Mouse (Mus musculus): ENCODE results near the gene Lrrc58. TPM values are rescaled to one million over a fixed set of nuclear protein-coding genes. Genes with fewer than 3 reads are reported as not detected.
A peak's percentile ranks its signal among the peaks of the same experiment; 100 is the strongest.

Lrrc58 gene
- polyA plus RNA-seq, 1 experiment from 2014 or later: 67.8 TPM

GRCm38 (mm10) chr16:37854593-37854992, 13.6 kb upstream of the Lrrc58 start:
- WGBS: 77% methylated on average over 5 of the region's 5 CpGs
- no peak for DNase-seq (ENCODE audit: low spot score)
- no peak overlapping the region for H3K4me3 ChIP-seq
- H3K4me1 ChIP-seq: peaks cover 13% of the 10 kb centered on the region
- H3K9me3 ChIP-seq (replicated peaks): no peaks in the 10 kb centered on the region
- no peaks in the 10 kb centered on the region for H3K27me3 ChIP-seq (ENCODE audit: low read depth, poor library complexity, severe bottlenecking)
- no peaks in the 10 kb centered on the region for H3K36me3 ChIP-seq
- no peak overlapping the region for H3K27ac ChIP-seq

GRCm38 (mm10) chr16:37855583-37855982, 12.6 kb upstream of the Lrrc58 start:
- DNase-seq (ENCODE audit: low spot score): no peak
- Histone ChIP-seq H3K27ac (no peak overlapping the region), H3K36me3 (no peaks in the 10 kb centered on the region), H3K9me3 (replicated peaks) (no peaks in the 10 kb centered on the region), H3K4me1 (peaks cover 13% of the 10 kb centered on the region), H3K4me3 (no peak overlapping the region), H3K27me3 (ENCODE audit: low read depth, poor library complexity, severe bottlenecking) (no peaks in the 10 kb centered on the region)
- WGBS: 73% methylated on average over 8 of the region's 8 CpGs

GRCm38 (mm10) chr16:37856327-37856726, 11.9 kb upstream of the Lrrc58 start:
- no peak overlapping the region for H3K27ac ChIP-seq
- peaks cover 9% of the 10 kb centered on the region for H3K4me1 ChIP-seq
- H3K4me3 ChIP-seq: no peak overlapping the region
- 66% methylated on average over 3 of the region's 3 CpGs for WGBS
- DNase-seq (ENCODE audit: low spot score): no peak
- no peaks in the 10 kb centered on the region for H3K36me3 ChIP-seq
- no peaks in the 10 kb centered on the region for H3K27me3 ChIP-seq (ENCODE audit: low read depth, poor library complexity, severe bottlenecking)
- no peaks in the 10 kb centered on the region for H3K9me3 ChIP-seq (replicated peaks)

DNA sequence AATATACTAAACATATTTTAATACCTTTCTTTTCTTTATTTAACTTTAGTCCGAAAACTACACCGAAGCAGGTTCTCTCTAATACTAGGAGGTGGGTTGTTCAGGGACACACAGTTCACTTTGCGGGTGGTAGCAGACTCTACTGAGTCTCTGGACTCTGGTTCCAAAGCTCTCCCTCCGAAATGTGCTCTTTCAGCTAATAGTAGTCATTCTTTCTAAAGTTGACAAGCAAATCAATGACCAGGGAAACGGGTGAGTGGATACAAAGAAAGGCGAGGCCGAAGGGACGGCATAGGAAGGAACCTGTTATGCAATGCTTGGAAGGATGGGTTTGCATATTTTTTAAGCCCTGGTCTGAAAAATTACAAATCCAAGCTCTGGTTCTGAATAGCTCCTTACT, 10.7 kb upstream of the Lrrc58 start:
- WGBS: 90% methylated on average over 8 of the region's 8 CpGs

DNA sequence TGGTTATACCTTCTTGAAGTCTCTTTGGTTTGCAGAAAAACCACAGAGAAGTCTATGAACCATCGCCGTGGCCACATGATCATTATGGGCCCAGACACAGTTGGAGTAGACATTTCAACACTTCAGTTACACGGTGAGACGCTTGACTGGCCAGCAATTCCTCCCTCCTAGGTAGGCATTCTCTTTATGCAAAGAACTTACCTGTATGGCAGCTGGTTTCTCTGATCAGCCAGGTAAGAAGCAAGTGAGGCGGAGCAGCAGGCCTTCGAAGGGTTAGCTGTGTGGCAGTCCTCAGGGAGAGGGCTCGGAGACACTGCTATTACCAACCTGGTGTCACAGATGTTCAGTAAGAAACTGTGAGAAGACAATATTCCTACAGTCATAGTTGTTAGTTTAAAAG, 8.0 kb upstream of the Lrrc58 start:
- Histone ChIP-seq H3K27me3 (ENCODE audit: low read depth, poor library complexity, severe bottlenecking) (no peaks in the 10 kb centered on the region), H3K9me3 (replicated peaks) (no peaks in the 10 kb centered on the region), H3K4me3 (no peak overlapping the region), H3K36me3 (no peaks in the 10 kb centered on the region), H3K27ac (no peak overlapping the region), H3K4me1 (no peaks in the 10 kb centered on the region)
- WGBS: 85% methylated on average over 7 of the region's 7 CpGs
- DNase-seq (ENCODE audit: low spot score): no peak

More for the DNA sequence above, 10.7 kb upstream of the Lrrc58 start:
- H3K27ac ChIP-seq: no peak overlapping the region
- no peaks in the 10 kb centered on the region for H3K36me3 ChIP-seq
- DNase-seq (ENCODE audit: low spot score): no peak
- H3K4me1 ChIP-seq: peaks cover 3% of the 10 kb centered on the region; the same call in 1 of the 2 replicates
- H3K9me3 ChIP-seq (replicated peaks): no peaks in the 10 kb centered on the region
- no peak overlapping the region for H3K4me3 ChIP-seq
- H3K27me3 ChIP-seq (ENCODE audit: low read depth, poor library complexity, severe bottlenecking): no peaks in the 10 kb centered on the region

DNA sequence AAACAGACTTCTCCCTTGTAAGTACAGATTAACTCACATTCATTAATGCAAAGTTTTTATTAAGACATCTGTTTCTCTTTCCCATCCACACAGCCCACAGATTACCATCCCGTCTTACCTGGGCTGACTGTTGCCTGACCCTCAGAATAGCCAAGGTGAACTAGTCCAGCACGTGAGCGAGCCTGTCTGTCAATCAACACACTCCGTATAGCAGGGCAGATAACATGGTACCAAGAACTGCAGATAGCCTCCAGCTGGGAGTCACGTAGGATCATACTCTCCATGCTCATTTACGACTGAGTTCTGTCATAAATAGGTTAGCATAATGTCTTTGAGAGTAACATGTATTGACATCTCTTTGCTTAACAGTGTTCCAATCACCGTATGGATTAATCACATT, 7.2 kb upstream of the Lrrc58 start, which contains the start of gene Gm36028:
Gm36028 (minus strand) TSS at position 118 of the 400 bp plus-strand sequence.
- no peak within 1 kb of the TSS for H3K27ac ChIP-seq
- no peaks in the 10 kb centered on the region for H3K9me3 ChIP-seq (replicated peaks)
- H3K4me1 ChIP-seq: no peaks in the 10 kb centered on the region
- no peaks in the 10 kb centered on the region for H3K36me3 ChIP-seq
- 89% methylated on average over 7 of the region's 7 CpGs for WGBS
- no peak for DNase-seq (ENCODE audit: low spot score)
- no peak within 1 kb of the TSS for H3K4me3 ChIP-seq
- no peaks in the 10 kb centered on the region for H3K27me3 ChIP-seq (ENCODE audit: low read depth, poor library complexity, severe bottlenecking)

- H3K27me3 ChIP-seq (ENCODE audit: low read depth, poor library complexity, severe bottlenecking): no peaks in the 10 kb centered on the region
- WGBS: 82% methylated on average over 3 of the region's 3 CpGs
- peak; percentile 22 for DNase-seq (ENCODE audit: low spot score)
- H3K9me3 ChIP-seq (replicated peaks): no peaks in the 10 kb centered on the region
- peaks cover 9% of the 10 kb centered on the region for H3K4me1 ChIP-seq
- H3K27ac ChIP-seq: no peak overlapping the region
- H3K36me3 ChIP-seq: no peaks in the 10 kb centered on the region
- H3K4me3 ChIP-seq: no peak overlapping the region
Measured at GRCm38 (mm10) chr16:37863876-37864275, 4.3 kb upstream of the Lrrc58 start.

GRCm38 (mm10) chr16:37865841-37866240, 2.3 kb upstream of the Lrrc58 start:
- no peaks in the 10 kb centered on the region for H3K9me3 ChIP-seq (replicated peaks)
- H3K27ac ChIP-seq: no peak overlapping the region
- H3K27me3 ChIP-seq (ENCODE audit: low read depth, poor library complexity, severe bottlenecking): no peaks in the 10 kb centered on the region
- DNase-seq (ENCODE audit: low spot score): no peak
- peaks cover 9% of the 10 kb centered on the region for H3K36me3 ChIP-seq
- 90% methylated on average over 9 of the region's 9 CpGs for WGBS
- H3K4me1 ChIP-seq: peaks cover 19% of the 10 kb centered on the region
- no peak overlapping the region for H3K4me3 ChIP-seq

DNA sequence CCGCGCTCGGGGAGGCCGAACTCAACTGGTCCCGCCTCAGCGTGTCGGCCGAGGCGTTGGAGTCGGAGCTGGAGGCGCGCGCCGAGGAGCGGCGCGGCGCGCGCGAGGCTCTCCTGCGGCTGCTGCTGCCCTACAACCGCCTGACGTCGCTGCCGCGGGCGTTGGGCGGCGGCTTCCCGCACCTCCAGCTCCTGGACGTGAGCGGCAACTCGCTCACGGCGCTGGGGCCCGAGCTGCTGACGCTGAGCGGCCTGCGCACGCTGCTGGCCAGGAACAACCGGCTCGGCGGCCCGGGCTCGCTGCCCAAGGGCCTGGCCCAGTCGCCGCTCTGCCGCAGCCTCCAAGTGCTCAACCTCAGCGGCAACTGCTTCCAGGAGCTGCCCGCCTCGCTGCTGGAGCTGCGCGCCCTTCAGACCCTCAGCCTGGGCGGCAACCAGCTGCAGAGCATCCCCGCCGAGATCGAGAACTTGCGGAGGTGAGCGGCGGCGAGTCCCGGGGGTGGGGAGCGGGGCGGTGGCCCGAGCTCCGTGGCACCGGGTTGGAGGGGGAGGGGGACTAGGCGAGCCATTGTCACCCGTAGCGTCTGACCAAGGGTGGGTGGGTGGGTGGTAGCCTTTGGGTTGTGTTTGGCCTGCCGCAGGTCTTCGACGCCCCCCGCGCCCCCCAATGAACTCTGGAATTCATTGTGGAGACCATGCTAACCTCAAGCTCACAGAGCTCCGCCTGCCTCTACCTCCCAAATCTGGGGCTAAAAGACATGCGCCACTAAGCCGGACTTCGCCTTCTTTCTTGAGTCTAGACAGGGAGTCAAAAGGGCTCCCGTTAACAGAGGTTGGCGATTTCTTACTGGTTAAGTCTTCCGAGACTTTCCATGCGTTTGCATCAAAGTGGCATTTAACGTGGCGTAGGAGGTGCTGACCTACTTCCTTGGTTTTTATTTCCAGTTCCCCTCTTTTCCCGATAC, 599 bp downstream of the Lrrc58 start:
- Histone ChIP-seq H3K4me3 (peak overlapping the region; percentile 100), H3K27ac (peak overlapping the region; percentile 99), H3K9me3 (replicated peaks) (no peaks in the 10 kb centered on the region), H3K4me1 (peaks cover 22% of the 10 kb centered on the region), H3K36me3 (peaks cover 32% of the 10 kb centered on the region), H3K27me3 (ENCODE audit: low read depth, poor library complexity, severe bottlenecking) (no peaks in the 10 kb centered on the region)
- WGBS: under 1% methylated on average over 84 of the region's 87 CpGs
- DNase-seq (ENCODE audit: low spot score): peak; percentile 81

GRCm38 (mm10) chr16:37869470-37870231, 1.5 kb downstream of the Lrrc58 start:
- 40% methylated on average over 4 of the region's 4 CpGs for WGBS
- no peaks in the 10 kb centered on the region for H3K27me3 ChIP-seq (ENCODE audit: low read depth, poor library complexity, severe bottlenecking)
- peaks cover 32% of the 10 kb centered on the region for H3K36me3 ChIP-seq
- peaks cover 22% of the 10 kb centered on the region for H3K4me1 ChIP-seq
- H3K27ac ChIP-seq: peak overlapping the region; percentile 99
- peak overlapping the region; percentile 100 for H3K4me3 ChIP-seq
- no peak for DNase-seq (ENCODE audit: low spot score)
- H3K9me3 ChIP-seq (replicated peaks): no peaks in the 10 kb centered on the region

DNA sequence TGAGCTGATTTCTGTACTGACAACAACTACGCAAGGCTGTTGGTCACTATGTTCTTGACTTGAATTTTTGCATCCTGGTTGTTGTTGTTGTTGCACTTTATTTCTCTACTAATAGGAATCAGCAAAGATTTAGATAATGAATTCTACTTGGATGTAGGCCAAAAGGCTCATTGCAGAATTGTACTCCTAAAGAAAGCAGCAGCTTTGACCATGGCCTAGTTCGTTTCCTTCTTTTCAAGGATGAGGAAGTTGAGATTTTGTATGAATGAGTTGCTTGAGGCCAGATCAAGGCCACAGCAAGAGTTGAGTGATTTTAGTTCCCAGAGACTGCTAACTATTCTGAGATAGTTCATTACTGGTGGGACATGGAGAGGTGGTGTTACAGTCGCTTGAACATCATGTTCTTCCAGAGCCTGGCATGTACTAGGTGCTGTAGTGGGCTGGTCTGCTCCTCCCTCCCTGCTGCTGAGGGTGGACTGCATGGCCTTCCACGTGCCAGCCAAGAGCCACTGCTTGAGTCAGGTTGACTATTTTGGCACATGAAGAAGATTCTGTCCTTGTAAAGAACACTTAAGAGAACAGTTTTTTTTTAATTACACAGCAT, 3.0 kb downstream of the Lrrc58 start:
- Histone ChIP-seq H3K36me3 (peaks cover 32% of the 10 kb centered on the region), H3K4me1 (peaks cover 22% of the 10 kb centered on the region), H3K27me3 (ENCODE audit: low read depth, poor library complexity, severe bottlenecking) (no peaks in the 10 kb centered on the region), H3K9me3 (replicated peaks) (no peaks in the 10 kb centered on the region), H3K27ac (no peak overlapping the region), H3K4me3 (no peak overlapping the region)
- WGBS: 88% methylated on average over 4 of the region's 4 CpGs
- no peak for DNase-seq (ENCODE audit: low spot score)

GRCm38 (mm10) chr16:37874501-37875235, 6.5 kb downstream of the Lrrc58 start:
- Histone ChIP-seq H3K27me3 (ENCODE audit: low read depth, poor library complexity, severe bottlenecking) (no peaks in the 10 kb centered on the region), H3K4me3 (no peak overlapping the region), H3K27ac (no peak overlapping the region), H3K36me3 (peaks cover 67% of the 10 kb centered on the region), H3K4me1 (peaks cover 12% of the 10 kb centered on the region), H3K9me3 (replicated peaks) (no peaks in the 10 kb centered on the region)
- DNase-seq (ENCODE audit: low spot score): no peak
- 89% methylated on average over 4 of the region's 4 CpGs for WGBS
